Mouse (Mus musculus) left cerebral cortex, postnatal 14 days (tissue): ENCODE data around the gene Psmd4. TPM values are rescaled to one million over a fixed set of nuclear protein-coding genes. Genes with fewer than 3 reads are reported as not detected.

Source experiments
- DNase-seq, 2 experiments: peaks; one replicate each; pipeline ENCODE4 v3.0.0; 2021 to 2022; ENCODE audit warnings: low spot score in 2 of 2, mixed read lengths in 1 of 2
- intact Hi-C: fragments of 180-260 bp; cut with DNase I; formaldehyde crosslinking; loops from one replicate; pipeline ENCODE4 v1.15.1; 2025
- microRNA-seq, 2 experiments: library from miRNA; unstranded; fragments of <30 nt; microRNA quantifications; one replicate each; pipeline ENCODE4 v1.2.0; 2022
- total RNA-seq, 2 experiments: library from RNA; stranded (reverse); gene quantifications; 2 replicates each; pipeline ENCODE4 v1.2.3; 2021

Gene Psmd4
- total RNA-seq, 2 experiments from 2014 or later: 149 to 157 TPM

DNA sequence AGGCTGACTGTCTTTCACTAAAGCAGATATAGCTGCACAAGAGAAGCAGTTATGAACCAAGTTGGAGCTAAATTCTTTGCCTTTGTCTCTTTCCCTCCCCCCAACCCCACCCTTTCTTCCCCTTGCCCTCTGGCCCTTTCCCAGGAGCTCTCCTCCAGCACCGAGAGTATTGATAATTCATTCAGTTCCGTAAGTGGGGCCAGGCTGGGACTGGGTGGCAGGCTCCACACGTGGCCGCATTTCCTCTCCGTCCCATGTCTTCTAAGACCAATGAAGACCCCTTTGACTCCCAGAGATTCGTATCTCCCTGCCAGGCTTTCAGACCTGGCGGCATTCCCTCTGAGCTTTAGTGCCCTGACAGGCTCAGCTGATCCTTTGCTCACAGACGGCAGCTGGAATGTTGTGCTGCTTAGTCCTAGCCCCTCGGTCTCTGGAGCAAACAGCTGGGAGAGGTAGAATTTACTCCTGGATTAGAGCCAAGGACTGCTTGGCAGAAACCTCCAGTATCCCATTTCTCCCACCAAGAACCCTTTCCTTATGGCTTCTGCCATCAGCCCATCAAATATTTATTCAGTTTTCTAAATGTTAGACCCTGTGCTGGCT is 53.2 kb downstream of the Psmd4 start:
- no peak for DNase-seq
- intact Hi-C loops: no loop called here

DNA sequence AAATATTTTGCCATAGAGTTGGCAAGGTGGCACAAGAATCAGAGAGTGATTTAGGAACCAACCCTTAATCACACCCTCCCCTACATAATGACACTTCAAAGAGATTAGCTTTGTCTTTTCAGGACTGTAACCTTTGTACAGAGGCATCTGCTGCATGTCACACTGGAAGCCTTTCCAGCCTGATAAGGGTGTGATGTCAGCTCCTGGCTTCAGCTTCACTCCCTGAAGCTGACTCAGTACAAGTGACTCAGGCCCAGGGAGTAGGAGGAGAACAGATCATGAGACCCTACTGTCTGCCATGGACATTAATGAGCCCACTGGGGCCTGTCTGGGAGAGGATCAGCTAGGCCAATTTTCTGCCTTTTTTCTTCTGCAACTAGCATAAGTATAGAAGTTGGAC is 54.8 kb downstream of the Psmd4 start:
- intact Hi-C loops: no loop called here
- DNase-seq: no peak

DNA sequence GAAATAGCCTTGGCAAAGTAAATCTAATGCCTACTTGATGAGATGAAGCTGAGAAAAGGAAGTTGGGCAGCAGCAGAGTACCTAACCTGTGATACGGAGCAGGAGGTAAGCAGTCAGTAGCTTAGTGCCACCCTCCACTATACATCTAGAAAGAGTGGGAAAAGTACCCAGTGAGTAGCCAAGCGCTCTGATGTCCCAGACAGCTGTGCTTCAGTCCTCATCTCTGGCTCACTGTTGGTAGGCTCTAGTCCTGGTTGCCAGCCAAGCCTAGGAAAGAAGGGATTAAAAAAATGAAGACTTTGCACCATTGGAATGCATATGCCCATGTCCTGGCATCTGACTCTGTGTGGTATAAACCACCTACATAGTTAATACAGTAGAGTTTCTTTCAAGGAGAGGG is 56.9 kb downstream of the Psmd4 start:
- intact Hi-C loops: no loop called here
- DNase-seq: no peak

DNA sequence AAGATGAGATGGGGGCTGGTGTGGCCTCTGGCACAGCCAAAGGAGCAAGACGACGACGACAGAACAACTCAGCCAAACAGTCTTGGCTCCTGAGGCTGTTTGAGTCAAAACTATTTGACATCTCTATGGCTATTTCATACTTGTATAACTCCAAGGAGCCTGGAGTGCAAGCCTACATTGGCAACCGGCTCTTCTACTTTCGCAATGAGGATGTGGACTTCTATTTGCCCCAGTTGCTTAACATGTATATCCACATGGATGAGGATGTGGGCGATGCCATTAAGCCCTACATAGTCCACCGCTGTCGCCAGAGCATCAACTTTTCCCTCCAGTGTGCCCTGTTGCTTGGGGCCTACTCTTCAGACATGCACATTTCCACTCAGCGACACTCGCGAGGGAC is 58.1 kb downstream of the Psmd4 start:
- no peak for DNase-seq
- intact Hi-C loops: no loop called here

Small RNAs within 50 kb of the gene (microRNA-seq; reads per million reads assigned to microRNA genes)
- gene Mir7013: 2.0 to 2.6 reads per million in 2 experiments

Other genes starting within 250 kb of the Psmd4 start
- gene Pogz, start 205.0 kb downstream of the Psmd4 start, total RNA-seq: 10 to 100 TPM; 53.7 to 57.9 TPM
- 100 to 1,000 TPM; 249 to 266 TPM for gene Psmb4, start 155.7 kb downstream of the Psmd4 start, total RNA-seq
- 1 to 10 TPM; 6.1 to 7.5 TPM for gene Selenbp1, start 109.6 kb downstream of the Psmd4 start, total RNA-seq
- 10 to 100 TPM; 18.5 to 23.1 TPM for gene Rfx5, start 88.5 kb downstream of the Psmd4 start, total RNA-seq
- gene Pi4kb, start 67.9 kb downstream of the Psmd4 start, total RNA-seq: 10 to 100 TPM; 49.8 to 52.0 TPM
- 10 to 100 TPM; 21.8 to 22.2 TPM for gene Zfp687, start 27.2 kb downstream of the Psmd4 start, total RNA-seq
- gene Pip5k1a, start 64.3 kb upstream of the Psmd4 start, total RNA-seq: 10 to 100 TPM; 37.6 to 45.1 TPM
- 10 to 100 TPM; 36.1 to 37.3 TPM for gene Vps72, start 68.4 kb upstream of the Psmd4 start, total RNA-seq
- under 1 TPM; 0.29 to 0.32 TPM for gene Tmod4, start 81.9 kb upstream of the Psmd4 start, total RNA-seq
- 10 to 100 TPM; 38.8 to 42.8 TPM for gene Scnm1, start 91.4 kb upstream of the Psmd4 start, total RNA-seq
- 10 to 100 TPM; 19.2 to 20.7 TPM for gene Lysmd1, start 91.5 kb upstream of the Psmd4 start, total RNA-seq
- gene Tnfaip8l2, start 99.7 kb upstream of the Psmd4 start, total RNA-seq: 1 to 10 TPM; 1.8 to 3.1 TPM
- 10 to 100 TPM; 40.3 to 40.5 TPM for gene Sema6c, start 117.8 kb upstream of the Psmd4 start, total RNA-seq
- 1 to 10 TPM; 7.5 to 7.8 TPM for gene Gabpb2, start 175.3 kb upstream of the Psmd4 start, total RNA-seq
- gene Cdc42se1, start 186.1 kb upstream of the Psmd4 start, total RNA-seq: 10 to 100 TPM; 67.3 to 71.2 TPM
- gene Mllt11, start 189.6 kb upstream of the Psmd4 start, total RNA-seq: 100 to 1,000 TPM; 468 to 474 TPM
- gene Gm128, start 199.0 kb upstream of the Psmd4 start, total RNA-seq: not detected
- under 1 TPM in 1 of 2 experiments, not detected in 1; 0.33 TPM for gene Bnipl, start 208.6 kb upstream of the Psmd4 start, total RNA-seq
- gene Mindy1, start 238.7 kb upstream of the Psmd4 start, total RNA-seq: 10 to 100 TPM; 23.5 to 25.5 TPM
- 10 to 100 TPM; 31.7 to 32.3 TPM for gene Prune1, start 239.5 kb upstream of the Psmd4 start, total RNA-seq